Mouse (Mus musculus) monocyte, adult 2 months (primary cell): ENCODE measurements around the gene Stk10.

Experiments
- DNase-seq, 2 experiments: peaks; one replicate each; pipeline ENCODE4 v3.0.0; 2022; ENCODE audit warnings: low spot score in 2 of 2, low read depth in 1 of 2

Stk10 gene

DNA sequence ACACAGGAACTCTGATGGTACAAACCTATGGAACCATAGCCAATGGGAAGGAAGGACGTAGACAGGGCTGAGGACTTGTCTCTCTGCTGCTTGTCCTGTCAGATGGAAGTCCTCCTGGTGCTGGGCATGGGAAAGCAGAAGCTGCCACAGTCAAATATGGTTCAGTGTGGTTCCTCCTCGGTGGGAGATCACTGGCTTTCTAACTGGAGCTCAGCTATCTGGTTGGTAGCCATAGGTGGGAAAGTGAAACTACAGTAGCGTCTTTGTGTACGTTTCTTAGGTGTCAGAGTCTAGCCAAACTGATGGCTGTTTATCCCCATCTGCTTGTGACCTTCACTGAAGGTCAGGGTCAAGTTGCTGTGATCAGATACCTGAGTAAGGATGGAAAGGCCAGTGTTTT, 138.4 kb downstream of the Stk10 start:
- no peak for DNase-seq
